Mouse (Mus musculus) lung, postnatal 0 days (tissue): ENCODE data around the gene Dppa3.

Source experiments
- CTCF ChIP-seq: IDR thresholded peaks from 2 replicates; pipeline ENCODE4 v1.5.1; 2016; ENCODE audit warnings: antibody characterized with exemption, mild to moderate bottlenecking
- EP300 ChIP-seq: IDR thresholded peaks from 2 replicates; pipeline ENCODE4 v1.6.1; 2016; ENCODE audit warnings: antibody characterized with exemption, mild to moderate bottlenecking, control low read depth

DNA sequence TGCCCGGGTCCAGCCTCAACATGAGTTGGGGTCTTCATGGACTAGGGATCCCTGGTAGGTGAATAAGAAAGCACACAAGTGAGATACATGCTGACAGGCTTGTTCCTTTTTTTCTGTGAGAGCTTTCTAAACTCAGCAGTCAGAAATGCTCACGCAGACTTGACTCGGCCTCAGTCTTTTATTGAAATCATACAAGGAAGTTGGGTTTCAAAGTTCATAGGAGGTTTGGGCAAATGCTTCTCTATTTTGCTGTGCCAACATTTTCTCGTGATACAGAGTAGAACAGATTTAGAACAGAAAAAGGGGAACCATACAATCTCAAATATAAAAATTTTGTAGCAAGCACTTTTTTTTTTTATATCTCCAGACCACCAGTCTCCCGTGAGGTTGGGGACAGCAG, 31.4 kb downstream of the Dppa3 start:
- no peak for TF ChIP-seq CTCF
- no peak for TF ChIP-seq EP300
